ENCODE assay signal across 7 mouse cellular contexts in genomic region chr1:182282091-182283075, GRCm38 (mm10). TPM values are rescaled to one million over a fixed set of nuclear protein-coding genes. Genes with fewer than 3 reads are reported as not detected.
DNase-seq lines count a peak whose midpoint lies in the region; ATAC-seq and TF ChIP-seq lines count a peak whose summit lies in the region.

Degs1 (minus strand) TSS chr1:182282804.

- H3K9me3 ChIP-seq in embryonic facial prominence, embryonic 10.5 days: no peaks in the 10 kb centered on the region
- H3K9me3 ChIP-seq in intestine, postnatal 0 days (ENCODE audit: control insufficient read depth): no peaks in the 10 kb centered on the region
- no peaks in the 10 kb centered on the region for H3K9me3 ChIP-seq in midbrain, embryonic 12.5 days

- peak within 1 kb of the TSS; percentile 79 for H3K4me3 ChIP-seq in embryonic facial prominence, embryonic 10.5 days
- H3K4me3 ChIP-seq in intestine, postnatal 0 days (ENCODE audit: low read depth, low read length): peak within 1 kb of the TSS; percentile 84
- peak within 1 kb of the TSS; percentile 73 for H3K4me3 ChIP-seq in midbrain, embryonic 12.5 days
- peak within 1 kb of the TSS; percentile 85 for H3K4me3 ChIP-seq in small intestine, adult 2 months (ENCODE audit: low read depth, low read length)

- peaks cover 31% of the 10 kb centered on the region for H3K4me1 ChIP-seq in embryonic facial prominence, embryonic 10.5 days
- H3K4me1 ChIP-seq in intestine, postnatal 0 days (replicated peaks; ENCODE audit: control insufficient read depth, insufficient read depth, low read length): no peaks in the 10 kb centered on the region
- H3K4me1 ChIP-seq in midbrain, embryonic 12.5 days: peaks cover 21% of the 10 kb centered on the region
- H3K4me1 ChIP-seq in small intestine, adult 2 months (ENCODE audit: control insufficient read depth, insufficient read depth, insufficient read length, low read length): peaks cover 8% of the 10 kb centered on the region

- peaks cover 21% of the 10 kb centered on the region for H3K36me3 ChIP-seq in embryonic facial prominence, embryonic 10.5 days (replicated peaks)
- H3K36me3 ChIP-seq in intestine, postnatal 0 days (ENCODE audit: control insufficient read depth, insufficient read depth): peaks cover 23% of the 10 kb centered on the region
- H3K36me3 ChIP-seq in midbrain, embryonic 12.5 days: peaks cover 16% of the 10 kb centered on the region
- peaks cover 14% of the 10 kb centered on the region for H3K36me3 ChIP-seq in small intestine, adult 2 months (ENCODE audit: control insufficient read depth, insufficient read depth, low read length)

- peak; percentile 99 for DNase-seq in adrenal gland, postnatal 10 days
- peak; percentile 96 for DNase-seq in embryonic facial prominence, embryonic 10.5 days (ENCODE audit: low spot score)
- no peak for DNase-seq in gonadal fat pad, adult 2 months (ENCODE audit: low read depth)
- peak; percentile 93 for DNase-seq in left cerebral cortex, postnatal 4 days

- intact Hi-C loops in left cerebral cortex, postnatal 4 days (cut with DNase I): no loop called here

- ATAC-seq in intestine, postnatal 0 days: peak; percentile 89
- ATAC-seq in midbrain, embryonic 12.5 days (ENCODE audit: low FRiP score, low read depth): peak; percentile 92

- no peak for TF ChIP-seq CTCF in intestine, postnatal 0 days (IDR thresholded peaks at IDR 0.05; ENCODE audit: low read depth)
- no peak for TF ChIP-seq CTCF in small intestine, adult 2 months (IDR thresholded peaks at IDR 0.05; ENCODE audit: extremely low read depth, insufficient read length, insufficient replicate concordance, low read depth, low read length)

- peak within 1 kb of the TSS; percentile 82 for H3K9ac ChIP-seq in intestine, postnatal 0 days (ENCODE audit: low read depth, low read length)
- H3K9ac ChIP-seq in midbrain, embryonic 12.5 days (replicated peaks): peak within 1 kb of the TSS; percentile 75

- peaks cover 5% of the 10 kb centered on the region; the same call in 1 of the 2 replicates for H3K27me3 ChIP-seq in embryonic facial prominence, embryonic 10.5 days (replicated peaks; ENCODE audit: low read depth, poor library complexity, severe bottlenecking)
- no peaks in the 10 kb centered on the region for H3K27me3 ChIP-seq in intestine, postnatal 0 days (replicated peaks; ENCODE audit: control insufficient read depth, insufficient read depth, low read length)
- peaks cover 18% of the 10 kb centered on the region for H3K27me3 ChIP-seq in midbrain, embryonic 12.5 days
- H3K27me3 ChIP-seq in small intestine, adult 2 months (ENCODE audit: control insufficient read depth, insufficient read depth, low read length): no peaks in the 10 kb centered on the region

- peak within 1 kb of the TSS; percentile 89 for H3K4me2 ChIP-seq in intestine, postnatal 0 days (replicated peaks; ENCODE audit: low read depth)
- peak within 1 kb of the TSS; percentile 81 for H3K4me2 ChIP-seq in midbrain, embryonic 12.5 days (replicated peaks)

- TF ChIP-seq POLR2A in small intestine, adult 2 months (IDR thresholded peaks at IDR 0.05; ENCODE audit: low read depth, low read length): peak; percentile 97

- WGBS in embryonic facial prominence, embryonic 10.5 days: under 1% methylated on average over 94 of the region's 94 CpGs
- WGBS in intestine, postnatal 0 days: under 1% methylated on average over 94 of the region's 94 CpGs
- WGBS in midbrain, embryonic 12.5 days: under 1% methylated on average over 94 of the region's 94 CpGs
- under 1% methylated on average over 94 of the region's 94 CpGs for WGBS in small intestine, adult 2 months

- H3K27ac ChIP-seq in embryonic facial prominence, embryonic 10.5 days (replicated peaks): peak within 1 kb of the TSS; percentile 94
- peak within 1 kb of the TSS; percentile 88 for H3K27ac ChIP-seq in intestine, postnatal 0 days (ENCODE audit: low read depth, low read length)
- H3K27ac ChIP-seq in midbrain, embryonic 12.5 days (replicated peaks): peak within 1 kb of the TSS; percentile 86
- H3K27ac ChIP-seq in small intestine, adult 2 months (ENCODE audit: insufficient read depth, low read depth, low read length): peak within 1 kb of the TSS; percentile 76

RNA-seq across cellular contexts. Expression of gene Degs1, which starts in this region (rescaled TPM):
- total RNA-seq in adrenal gland, postnatal 10 days (2021): 10 to 100 TPM; 81.0 to 81.3 TPM
- 67.3 TPM in 2 replicates for polyA plus RNA-seq in embryonic facial prominence, embryonic 10.5 days (2016; fragmentation: Nextera tagmentation; extraction: Ambion mirVana)
- 102 and 134 TPM in 2 replicates for polyA plus RNA-seq in gonadal fat pad, adult 2 months (2012; rRNA removed)
- 96.7 and 98.2 TPM in 2 replicates for polyA plus RNA-seq in intestine, postnatal 0 days (2015; fragmentation: Nextera tagmentation; extraction: Ambion mirVana)
- total RNA-seq in left cerebral cortex, postnatal 4 days (2021): 10 to 100 TPM; 44.9 to 51.8 TPM
- 60.5 and 62.3 TPM in 2 replicates for polyA plus RNA-seq in midbrain, embryonic 12.5 days (2016; fragmentation: Nextera tagmentation; extraction: Ambion mirVana)
- 8.5 and 14.1 TPM in 2 replicates for polyA plus RNA-seq in small intestine, adult 2 months (2012; rRNA removed)
